Mouse (Mus musculus) heart, adult 2 months (tissue): ENCODE results near the gene Muc3. TPM values are rescaled to one million over a fixed set of nuclear protein-coding genes. Genes with fewer than 3 reads are reported as not detected.

Source experiments
- DNase-seq, 2 experiments: peaks; one replicate each; pipeline ENCODE4 v3.0.0; 2021
- H3K27ac ChIP-seq: fragments of 200-600 bp; 2 replicates; pipeline ENCODE4 v1.8.1; 2022
- H3K27me3 ChIP-seq: fragments of 200-500 bp; 2 replicates; pipeline ENCODE4 v1.6.1; 2012; ENCODE audit warnings: mild to moderate bottlenecking, low read length, inconsistent platforms, mixed read lengths; ENCODE audit not compliant: control insufficient read depth, insufficient read depth
- H3K36me3 ChIP-seq: fragments of 200-500 bp; 2 replicates; pipeline ENCODE4 v1.6.1; 2012; ENCODE audit warnings: low read length, inconsistent platforms; ENCODE audit not compliant: control insufficient read depth, insufficient read depth
- H3K4me1 ChIP-seq: fragments of 200-500 bp; 2 replicates; pipeline ENCODE4 v1.6.1; 2011; ENCODE audit warnings: low read length; ENCODE audit not compliant: control insufficient read depth, insufficient read depth
- H3K4me3 ChIP-seq: fragments of 200-600 bp; 2 replicates; pipeline ENCODE4 v1.8.1; 2022
- H3K79me2 ChIP-seq: fragments of 200-500 bp; replicated peaks from 2 replicates; pipeline ENCODE4 v1.6.1; 2012; ENCODE audit warnings: mild to moderate bottlenecking, inconsistent platforms, low read length, moderate library complexity, mixed read lengths; ENCODE audit not compliant: control insufficient read depth, insufficient read depth
- H3K9ac ChIP-seq: fragments of 200-500 bp; 2 replicates; pipeline ENCODE4 v1.6.1; 2012; ENCODE audit warnings: low read depth, mild to moderate bottlenecking, control low read depth, inconsistent platforms, low read length, mixed read lengths
- CTCF ChIP-seq: fragments of 200-600 bp; IDR thresholded peaks from 2 replicates; pipeline ENCODE4 v1.8.1; 2022; ENCODE audit warnings: antibody characterized with exemption, mild to moderate bottlenecking, moderate library complexity
- EP300 ChIP-seq: fragments of 200-500 bp; IDR thresholded peaks from 2 replicates; pipeline ENCODE4 v1.6.1; 2011; ENCODE audit warnings: low read depth, low read length, control low read depth; ENCODE audit not compliant: insufficient read depth
- POLR2A ChIP-seq: fragments of 200-500 bp; IDR thresholded peaks from 2 replicates; pipeline ENCODE4 v1.6.1; 2011; ENCODE audit warnings: mild to moderate bottlenecking, low read depth, low read length, control low read depth; ENCODE audit not compliant: insufficient read depth
- WGBS: fragments of 180-500 bp; shearing (Covaris S2); methylation state at CpG from one replicate; pipeline ENCODE4 v1.1.7; 2018; 5-methylcytosine and 5-hydroxymethylcytosine counted together
- intact Hi-C: fragments of 180-260 bp; cut with DNase I; formaldehyde crosslinking; loops from one replicate; pipeline ENCODE4 v1.15.1; 2025
- polyA plus RNA-seq: library from polyadenylated mRNA; depleted of rRNA; stranded (reverse); fragments of >200 nt; gene quantifications from 2 replicates; pipeline ENCODE4 v1.2.3, GENCODE M21; 2012
- total RNA-seq, 2 experiments: library from RNA; stranded (reverse); gene quantifications; 2 replicates each; pipeline ENCODE4 v1.2.3; 2021

Gene Muc3
- total and polyA plus RNA-seq, 3 experiments: not detected

- no peaks in the 10 kb centered on the region for H3K79me2 ChIP-seq
- TF ChIP-seq CTCF (no peak), POLR2A (no peak), EP300 (no peak)
- no peak overlapping the region for H3K9ac ChIP-seq
- intact Hi-C loops: no loop called here
- H3K4me3 ChIP-seq: no peak overlapping the region
- 18% methylated on average over 1 of the region's 1 CpGs for WGBS
- peak in 1 of 2 experiments; percentile 49 for DNase-seq
- H3K36me3 ChIP-seq: no peaks in the 10 kb centered on the region
- peaks cover 12% of the 10 kb centered on the region for H3K4me1 ChIP-seq
- no peaks in the 10 kb centered on the region for H3K27me3 ChIP-seq
- H3K27ac ChIP-seq: peak overlapping the region; percentile 59
Observed at GRCm38 (mm10) chr5:137096037-137096436, 53.1 kb downstream of the Muc3 start.

DNA sequence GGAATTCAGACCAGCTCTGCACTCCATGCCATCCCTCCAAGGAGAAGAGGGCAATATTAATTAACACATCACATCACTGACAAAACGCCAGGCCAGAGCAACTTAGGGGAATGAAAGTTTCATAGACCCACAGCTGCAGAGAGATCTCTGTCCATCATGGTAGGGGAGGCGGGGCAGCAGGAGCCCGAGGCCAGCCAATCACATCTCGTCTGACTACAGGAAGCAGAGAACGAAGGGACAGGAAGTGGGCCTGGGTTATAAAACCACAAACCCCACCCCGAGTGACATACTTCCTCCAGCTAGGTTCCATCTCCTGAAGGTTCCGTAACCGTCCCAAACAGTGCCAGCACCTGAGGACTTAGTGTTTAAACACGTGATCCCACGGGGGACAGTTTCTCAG is 54.0 kb downstream of the Muc3 start:
- Histone ChIP-seq H3K27ac (no peak overlapping the region), H3K4me1 (peaks cover 12% of the 10 kb centered on the region)

GRCm38 (mm10) chr5:137093720-137094119 is 55.4 kb downstream of the Muc3 start:
- H3K79me2 ChIP-seq: no peaks in the 10 kb centered on the region
- peak; percentile 47 to 58 for DNase-seq
- TF ChIP-seq CTCF: no peak
- TF ChIP-seq EP300: no peak
- TF ChIP-seq POLR2A: no peak
- no peaks in the 10 kb centered on the region for H3K27me3 ChIP-seq
- peaks cover 12% of the 10 kb centered on the region for H3K4me1 ChIP-seq
- intact Hi-C loops: no loop called here
- no peaks in the 10 kb centered on the region for H3K36me3 ChIP-seq
- no peak overlapping the region for H3K9ac ChIP-seq
- no peak overlapping the region for H3K27ac ChIP-seq
- WGBS: 39% methylated on average over 9 of the region's 9 CpGs
- no peak overlapping the region for H3K4me3 ChIP-seq

More for the DNA sequence above, 54.0 kb downstream of the Muc3 start:
- H3K27me3 ChIP-seq: no peaks in the 10 kb centered on the region
- TF ChIP-seq CTCF (no peak), EP300 (no peak), POLR2A (no peak)
- 72% methylated on average over 10 of the region's 10 CpGs for WGBS
- H3K9ac ChIP-seq: no peak overlapping the region
- H3K79me2 ChIP-seq: no peaks in the 10 kb centered on the region
- no peak for DNase-seq
- intact Hi-C loops: no loop called here
- H3K4me3 ChIP-seq: no peak overlapping the region
- no peaks in the 10 kb centered on the region for H3K36me3 ChIP-seq

- peaks cover 14% of the 10 kb centered on the region for H3K4me1 ChIP-seq
- H3K36me3 ChIP-seq: no peaks in the 10 kb centered on the region
- no peak overlapping the region for H3K4me3 ChIP-seq
- WGBS: 56% methylated on average over 6 of the region's 6 CpGs
- H3K79me2 ChIP-seq: no peaks in the 10 kb centered on the region
- TF ChIP-seq EP300 (no peak), CTCF (no peak), POLR2A (no peak)
- no peak overlapping the region for H3K27ac ChIP-seq
- intact Hi-C loops: no loop called here
- DNase-seq: no peak
- H3K9ac ChIP-seq: peak overlapping the region; percentile 23; the same call in 1 of the 2 replicates
- H3K27me3 ChIP-seq: no peaks in the 10 kb centered on the region
Observed at GRCm38 (mm10) chr5:137091560-137091959, 57.6 kb downstream of the Muc3 start.

- intact Hi-C loops: no loop called here
- Histone ChIP-seq H3K27ac (no peak overlapping the region), H3K4me1 (peaks cover 14% of the 10 kb centered on the region), H3K9ac (no peak overlapping the region), H3K4me3 (no peak overlapping the region), H3K36me3 (no peaks in the 10 kb centered on the region), H3K79me2 (no peaks in the 10 kb centered on the region), H3K27me3 (no peaks in the 10 kb centered on the region)
- TF ChIP-seq CTCF (no peak), POLR2A (no peak), EP300 (no peak)
- 65% methylated on average over 10 of the region's 10 CpGs for WGBS
- DNase-seq: no peak
Observed at GRCm38 (mm10) chr5:137090870-137091269, 58.3 kb downstream of the Muc3 start.

- H3K4me1 ChIP-seq: peaks cover 3% of the 10 kb centered on the region
- no peak overlapping the region for H3K4me3 ChIP-seq
- intact Hi-C loops: no loop called here
- H3K27me3 ChIP-seq: no peaks in the 10 kb centered on the region
- no peak overlapping the region for H3K27ac ChIP-seq
- 39% methylated on average over 8 of the region's 8 CpGs for WGBS
- no peak overlapping the region for H3K9ac ChIP-seq
- TF ChIP-seq EP300: peak; percentile 94
- no peak for TF ChIP-seq CTCF
- no peaks in the 10 kb centered on the region for H3K79me2 ChIP-seq
- no peaks in the 10 kb centered on the region for H3K36me3 ChIP-seq
- peak; percentile 70 to 77 for DNase-seq
Observed at GRCm38 (mm10) chr5:137087410-137087809, 61.7 kb downstream of the Muc3 start.

DNA sequence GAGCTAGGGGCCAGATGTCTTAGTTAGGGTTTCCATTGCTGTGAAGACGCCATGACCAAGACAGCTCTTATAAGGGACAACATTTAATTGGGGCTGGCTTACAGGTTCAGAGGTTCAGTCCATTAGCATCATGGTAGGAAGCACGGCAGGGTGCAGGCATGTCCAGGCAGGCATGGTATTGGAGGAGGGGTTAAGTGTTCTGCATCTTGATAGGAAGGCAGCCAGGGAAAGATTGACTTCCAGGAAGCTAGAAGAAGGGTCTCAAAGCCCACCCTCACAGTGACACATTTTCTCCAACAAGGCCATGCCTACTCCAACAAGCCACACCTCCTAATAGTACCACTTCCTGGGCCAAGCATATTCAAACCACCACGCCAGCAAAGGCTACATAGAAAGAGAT is 63.4 kb downstream of the Muc3 start:
- Histone ChIP-seq H3K36me3 (no peaks in the 10 kb centered on the region), H3K27ac (no peak overlapping the region), H3K9ac (no peak overlapping the region), H3K4me1 (peaks cover 2% of the 10 kb centered on the region), H3K27me3 (no peaks in the 10 kb centered on the region), H3K4me3 (no peak overlapping the region), H3K79me2 (no peaks in the 10 kb centered on the region)
- intact Hi-C loops: no loop called here
- 89% methylated on average over 3 of the region's 3 CpGs for WGBS
- DNase-seq: no peak
- TF ChIP-seq CTCF (no peak), EP300 (no peak), POLR2A (no peak)
